Mouse (Mus musculus): ENCODE results near the gene Mymx.
A peak's percentile ranks its signal among the peaks of the same experiment; 100 is the strongest.

The Mymx gene

DNA sequence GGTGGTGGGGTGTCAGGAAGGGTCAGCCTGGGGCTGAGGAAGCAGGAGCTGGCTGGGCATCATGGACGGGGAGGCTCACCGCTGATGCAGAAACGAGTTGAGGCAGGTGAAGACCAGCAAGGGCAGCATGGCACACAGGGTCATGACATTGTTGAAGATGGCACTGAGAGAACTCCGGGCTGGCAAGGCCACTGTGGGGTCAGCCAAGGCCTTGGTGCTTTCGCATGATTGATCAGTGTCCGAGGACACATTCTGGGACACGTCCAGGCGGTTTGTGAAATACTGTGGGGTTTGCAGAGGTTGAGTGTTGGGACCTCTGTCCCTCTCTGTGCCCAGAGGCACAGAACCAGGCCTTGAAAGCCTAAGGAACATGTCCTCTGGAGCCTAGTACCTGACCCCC, 12.1 kb downstream of the Mymx start:
- DNase-seq (ENCODE audit: low spot score), result no peak

DNA sequence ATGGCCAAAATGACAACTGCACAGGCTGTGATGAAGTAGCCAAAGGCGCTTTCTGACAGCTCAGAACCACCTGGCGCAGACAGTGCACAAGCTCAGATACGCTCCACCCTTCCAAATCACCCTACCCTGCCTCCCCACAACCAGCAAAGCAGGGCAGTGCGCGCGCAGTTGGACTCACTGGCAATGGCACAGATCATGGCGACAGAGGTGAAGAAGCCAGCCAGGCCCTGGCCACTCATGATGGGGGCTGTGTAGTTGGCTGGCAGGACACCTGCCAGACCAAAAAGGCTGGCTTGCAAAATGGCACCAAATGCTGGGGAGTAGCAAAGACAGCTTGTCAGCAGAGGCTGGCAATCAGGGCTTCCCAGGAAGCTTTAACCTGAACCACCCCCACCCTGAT, 12.7 kb downstream of the Mymx start:
- DNase-seq (ENCODE audit: low spot score), result no peak

DNA sequence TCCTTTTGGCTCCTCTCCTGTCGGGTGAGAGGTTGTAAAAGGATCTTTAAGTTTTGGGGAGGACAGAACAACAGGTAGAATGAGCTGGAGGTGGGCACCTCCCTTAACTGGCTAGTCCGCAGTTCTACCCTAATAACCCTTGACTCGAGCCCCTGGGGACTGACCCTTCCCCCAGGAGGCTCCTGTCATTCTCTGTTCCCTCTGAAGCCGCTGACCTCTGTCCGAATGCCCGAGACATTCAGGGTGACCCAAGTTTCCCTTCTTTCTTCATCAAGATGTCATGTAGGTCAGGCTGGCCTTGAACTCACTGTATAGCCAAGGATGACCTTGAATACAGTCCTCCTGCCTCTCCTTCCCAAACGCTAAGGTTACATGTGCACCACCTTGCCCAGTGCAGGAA, 13.5 kb downstream of the Mymx start:
- DNase-seq (ENCODE audit: low spot score), result no peak

DNA sequence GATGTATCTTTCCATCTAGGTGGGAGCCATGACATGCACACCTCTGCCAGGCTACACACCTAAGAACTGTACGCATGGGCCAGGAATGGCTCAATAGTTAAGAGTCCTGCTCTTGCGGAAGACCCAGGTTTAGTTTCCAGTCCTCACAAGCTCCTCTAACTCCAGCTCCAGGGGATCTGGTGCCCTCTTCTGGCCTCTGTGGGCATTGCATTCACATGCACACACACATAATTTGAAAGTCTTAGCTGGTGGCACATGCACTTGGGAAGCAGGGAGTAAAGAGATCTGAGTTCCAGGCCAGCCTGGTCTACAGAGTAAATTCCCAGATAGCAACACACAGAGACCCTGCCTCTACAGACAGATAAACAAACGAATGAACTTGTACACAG, 15.5 kb downstream of the Mymx start:
- DNase-seq (ENCODE audit: low spot score), result no peak

DNA sequence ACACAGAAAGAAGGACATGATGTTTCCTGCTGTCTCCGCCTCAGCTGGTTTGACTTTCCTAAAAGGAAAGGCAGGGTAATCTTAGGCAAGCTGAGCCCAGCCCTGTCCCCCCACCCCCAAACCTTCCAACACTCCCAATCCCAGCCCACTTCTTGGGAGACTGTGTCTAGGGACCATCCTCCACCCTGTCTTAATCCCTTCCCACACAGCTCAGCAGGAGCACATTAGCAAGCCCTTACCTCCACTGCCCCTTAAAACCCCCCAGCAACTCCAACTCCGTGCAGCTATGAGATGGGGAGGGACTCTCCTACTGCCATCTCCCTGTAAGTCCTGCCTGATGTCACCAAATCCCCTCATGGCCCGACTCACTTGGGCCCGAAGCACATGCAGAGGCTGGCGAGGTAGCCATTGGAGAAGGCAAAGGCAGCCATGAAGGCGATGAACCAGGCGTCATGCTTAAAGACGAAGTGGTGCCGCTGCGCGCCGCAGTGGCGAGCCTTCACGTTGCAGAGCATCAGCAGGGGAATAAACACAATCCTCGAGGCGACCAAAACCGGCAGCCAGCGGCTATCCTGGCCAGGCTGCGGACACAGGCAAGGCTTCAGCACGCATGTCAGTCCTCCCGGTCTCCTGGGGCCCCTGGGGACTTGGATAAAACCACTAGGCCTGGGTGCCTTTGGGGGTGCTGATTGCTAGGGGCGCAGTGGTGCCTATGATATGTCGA, 16.0 kb downstream of the Mymx start:
- no peak for DNase-seq (ENCODE audit: low spot score)

DNA sequence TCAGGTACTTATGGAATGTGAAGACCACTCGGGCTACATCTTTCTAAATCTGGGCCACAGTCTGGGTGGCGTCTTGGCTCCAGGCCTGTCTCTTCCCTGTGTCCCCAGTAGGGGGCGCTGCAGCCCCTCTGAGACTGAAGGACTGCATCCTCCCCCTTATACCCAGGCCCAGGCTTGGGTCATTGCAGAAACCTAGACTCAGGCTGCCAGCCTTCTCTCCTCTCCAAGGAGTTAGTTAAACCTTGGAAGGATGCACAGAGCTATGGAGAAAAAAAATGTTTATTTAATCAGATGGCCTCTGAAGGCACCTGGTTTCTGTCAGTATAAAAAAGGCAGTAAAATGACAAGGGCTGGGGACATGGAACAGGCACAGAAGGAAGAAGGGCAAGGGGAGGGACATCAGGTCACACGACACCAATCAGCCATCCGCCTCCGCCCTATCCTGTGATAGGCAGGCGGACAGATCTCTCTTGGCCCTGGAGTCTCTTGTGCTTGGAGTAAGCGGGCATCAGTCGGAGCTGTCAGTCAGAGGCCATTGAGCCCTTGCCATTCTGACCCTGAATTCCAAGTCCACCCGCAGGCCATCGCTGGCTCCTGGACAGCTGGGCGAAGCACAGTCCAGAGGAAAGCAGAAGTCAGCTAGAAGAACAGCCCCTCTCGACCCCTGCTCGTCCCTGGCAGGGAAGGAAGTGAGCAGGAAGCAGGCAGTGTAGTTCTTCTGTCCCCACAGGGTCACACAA, 16.8 kb downstream of the Mymx start:
- peak; percentile 81 for DNase-seq (ENCODE audit: low spot score)

DNA sequence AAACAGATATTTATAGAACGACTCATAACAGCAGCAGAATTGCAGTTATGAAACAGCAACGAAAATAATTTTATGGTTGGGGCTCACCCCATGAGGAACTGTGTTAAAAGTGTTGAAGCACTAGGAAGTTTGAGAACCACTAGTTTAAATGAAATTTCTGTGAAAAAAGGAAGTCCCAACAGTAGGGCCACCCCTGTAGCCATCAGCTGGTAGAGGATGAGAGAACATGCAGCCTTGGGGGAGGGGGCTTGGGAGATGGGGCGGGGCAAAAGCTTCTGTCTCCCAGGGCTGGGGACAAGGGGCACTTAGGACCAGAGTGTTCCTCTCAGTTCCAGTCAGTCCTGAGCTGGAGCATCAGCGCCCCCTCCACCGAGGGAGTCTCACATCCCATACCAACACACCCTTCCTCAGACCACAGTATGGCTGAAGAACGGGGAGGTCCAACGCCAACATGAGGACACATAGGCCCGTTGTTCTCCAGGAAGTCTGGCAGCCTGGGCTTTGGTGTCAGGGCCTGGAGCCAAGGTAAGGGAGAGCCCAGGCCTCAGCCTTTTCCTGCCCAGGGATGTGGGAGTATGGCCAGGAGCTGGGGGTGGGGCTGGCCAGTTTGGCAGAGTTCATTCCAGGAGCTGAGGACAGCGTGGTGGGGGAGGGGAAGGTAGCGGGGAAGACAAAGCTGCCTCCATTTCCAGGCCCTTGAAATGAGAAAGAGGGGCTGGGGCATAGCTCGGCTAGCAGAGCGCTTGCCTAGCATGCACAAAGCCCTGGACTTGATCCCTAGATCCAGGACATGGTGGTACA, 17.6 kb downstream of the Mymx start:
- peak; percentile 90 for DNase-seq (ENCODE audit: low spot score)

DNA sequence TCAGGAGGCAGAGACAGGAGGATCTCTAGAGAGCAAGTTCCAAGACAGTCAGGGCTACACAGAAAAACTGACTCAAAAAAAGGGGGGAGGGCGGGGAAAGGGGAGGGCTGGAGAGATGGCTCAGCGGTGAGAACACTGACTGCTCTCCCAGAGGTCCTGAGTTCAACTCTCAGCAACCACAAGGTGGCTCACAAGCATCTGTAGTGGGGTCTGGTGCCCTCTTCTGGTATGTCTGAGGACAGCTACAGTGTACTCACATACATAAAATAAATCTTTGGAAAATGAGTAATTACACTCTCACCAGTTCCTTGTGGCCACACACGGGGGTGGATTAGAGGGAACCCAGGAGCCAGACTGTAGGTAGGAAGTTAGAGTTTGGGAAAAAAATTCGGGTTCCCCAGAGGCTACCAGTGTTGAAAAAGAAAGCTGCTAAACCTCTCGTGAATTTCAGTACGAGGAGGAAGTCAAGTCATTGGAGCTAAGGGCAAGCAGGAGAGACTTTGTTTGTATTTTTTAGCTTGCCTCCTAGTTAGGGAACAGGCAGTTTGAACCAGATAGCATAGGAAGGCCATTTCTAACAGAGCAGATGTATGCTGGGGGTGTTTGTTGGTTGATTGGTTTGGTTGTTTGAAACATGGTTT, 19.1 kb downstream of the Mymx start:
- DNase-seq (ENCODE audit: low spot score), result no peak

DNA sequence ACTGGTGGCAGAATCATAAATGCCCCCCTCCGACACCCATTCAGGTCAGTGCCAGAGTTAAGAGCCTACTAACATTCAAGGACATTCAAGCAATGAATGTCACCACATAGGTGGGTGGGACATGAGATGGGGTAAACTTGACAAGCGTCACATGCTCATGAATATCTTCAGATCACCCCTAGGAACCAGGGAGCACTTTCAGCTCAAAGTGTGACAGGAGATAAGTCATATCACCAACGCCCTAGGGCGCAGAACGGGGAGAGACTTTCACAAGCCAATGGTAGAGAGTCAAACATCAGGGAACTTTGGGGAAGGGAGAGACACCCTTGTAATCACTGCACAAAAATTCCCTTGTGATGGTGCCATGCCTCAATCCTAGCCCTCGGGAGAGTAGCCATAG, 19.7 kb downstream of the Mymx start:
- DNase-seq (ENCODE audit: low spot score), result no peak

DNA sequence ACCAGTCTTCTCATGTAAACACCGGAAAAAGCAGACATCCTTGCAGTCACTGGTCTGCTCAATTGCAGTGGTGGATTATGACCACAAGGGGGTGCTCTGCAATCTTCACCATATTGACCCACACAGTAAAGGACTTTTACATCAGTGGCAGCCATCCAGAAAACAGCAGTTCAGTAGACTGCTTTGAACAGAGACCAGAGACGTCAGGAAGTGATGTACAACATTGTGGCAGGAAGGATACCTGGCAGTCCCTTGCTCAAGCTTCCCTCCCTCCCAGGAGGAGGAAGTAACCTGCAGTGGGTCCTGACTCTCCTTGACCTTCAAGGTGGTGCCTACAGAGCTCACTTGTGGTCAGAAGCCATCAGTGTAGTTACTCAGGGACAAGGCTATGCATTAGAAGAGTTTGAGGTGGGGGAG, 20.3 kb downstream of the Mymx start:
- DNase-seq (ENCODE audit: low spot score), result peak; percentile 79

DNA sequence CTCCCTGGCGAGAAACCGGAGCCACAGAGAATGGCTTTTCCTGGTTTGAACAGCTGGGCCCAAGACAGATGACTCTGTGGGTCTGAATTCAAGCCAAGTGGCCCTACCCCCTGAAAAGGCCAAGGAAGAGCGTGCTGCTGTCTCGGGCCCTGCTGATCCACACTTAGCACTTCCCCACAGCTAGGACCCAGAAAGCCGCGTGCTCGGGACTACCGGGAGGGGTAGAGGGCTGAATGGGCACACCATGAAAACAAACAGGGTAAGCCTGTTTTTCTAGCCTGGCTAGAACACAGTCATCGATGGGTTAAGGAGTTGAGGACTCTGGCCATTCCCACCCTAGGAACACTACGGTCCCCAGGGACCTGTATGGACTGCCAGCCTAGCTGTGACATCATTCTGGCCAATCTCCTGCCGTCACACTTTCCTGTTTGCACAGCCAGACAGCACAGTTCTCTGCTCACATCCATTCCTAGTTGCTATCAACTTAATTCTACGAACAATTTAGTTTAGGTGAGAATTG, 20.9 kb downstream of the Mymx start:
- peak; percentile 70 for DNase-seq (ENCODE audit: low spot score)

DNA sequence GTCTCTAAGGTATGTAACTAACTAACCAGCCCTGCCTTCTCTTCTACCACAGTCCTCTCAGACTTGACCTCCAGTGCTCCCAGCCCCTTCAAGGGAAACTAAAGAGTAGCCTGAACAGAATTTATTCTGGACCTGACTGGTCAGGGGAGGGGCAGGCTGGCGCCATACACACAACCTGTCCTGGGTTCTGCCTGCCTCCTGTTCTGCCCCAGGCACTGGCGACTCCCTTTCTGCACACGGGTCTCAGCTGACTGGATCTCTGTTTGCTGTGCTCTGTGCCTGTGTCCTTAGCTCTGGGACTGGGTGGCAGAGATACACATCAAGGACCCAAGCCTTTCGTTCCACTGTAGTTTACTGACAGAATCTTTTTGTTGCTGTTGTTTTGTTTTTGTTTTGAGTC, 22.3 kb downstream of the Mymx start:
- DNase-seq (ENCODE audit: low spot score), result no peak

DNA sequence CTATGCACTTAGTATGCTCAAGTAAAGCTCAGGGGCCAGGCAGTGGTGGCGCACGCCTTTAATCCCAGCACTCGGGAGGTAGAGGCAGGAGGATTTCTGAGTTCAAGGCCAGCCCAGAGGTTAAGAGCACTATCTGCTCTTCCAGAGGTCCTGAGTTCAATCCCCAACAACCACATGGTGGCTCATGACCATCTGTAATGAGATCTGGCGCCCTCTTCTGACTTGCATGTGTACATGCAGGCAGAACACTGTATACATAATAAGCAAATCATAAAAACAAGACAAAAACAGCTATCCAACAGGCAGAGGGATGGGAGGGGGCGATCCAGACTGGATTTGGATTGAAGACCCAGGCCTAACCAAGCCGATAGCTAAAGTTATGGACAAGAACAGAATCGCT, 23.1 kb downstream of the Mymx start:
- DNase-seq (ENCODE audit: low spot score), result no peak

DNA sequence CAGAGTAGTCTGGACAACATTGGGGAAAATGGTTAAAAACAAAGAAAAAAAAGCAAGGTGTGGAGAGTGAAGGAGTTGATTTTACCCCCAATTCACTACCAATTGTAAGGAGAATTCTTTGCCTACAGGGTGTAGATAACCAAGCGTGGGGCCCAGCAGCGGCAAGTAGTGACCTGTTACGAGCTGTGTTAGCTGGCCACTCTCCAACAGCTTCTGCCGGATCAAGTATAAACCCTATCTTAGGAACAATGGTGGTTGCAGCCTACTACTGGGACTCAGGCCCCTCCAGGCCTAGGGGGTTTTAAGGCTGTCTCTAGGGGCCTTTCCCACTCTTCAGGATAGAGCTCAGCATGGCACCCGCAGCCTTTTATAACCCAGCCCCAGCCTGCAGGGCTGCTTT, 23.7 kb downstream of the Mymx start:
- no peak for DNase-seq (ENCODE audit: low spot score)

DNA sequence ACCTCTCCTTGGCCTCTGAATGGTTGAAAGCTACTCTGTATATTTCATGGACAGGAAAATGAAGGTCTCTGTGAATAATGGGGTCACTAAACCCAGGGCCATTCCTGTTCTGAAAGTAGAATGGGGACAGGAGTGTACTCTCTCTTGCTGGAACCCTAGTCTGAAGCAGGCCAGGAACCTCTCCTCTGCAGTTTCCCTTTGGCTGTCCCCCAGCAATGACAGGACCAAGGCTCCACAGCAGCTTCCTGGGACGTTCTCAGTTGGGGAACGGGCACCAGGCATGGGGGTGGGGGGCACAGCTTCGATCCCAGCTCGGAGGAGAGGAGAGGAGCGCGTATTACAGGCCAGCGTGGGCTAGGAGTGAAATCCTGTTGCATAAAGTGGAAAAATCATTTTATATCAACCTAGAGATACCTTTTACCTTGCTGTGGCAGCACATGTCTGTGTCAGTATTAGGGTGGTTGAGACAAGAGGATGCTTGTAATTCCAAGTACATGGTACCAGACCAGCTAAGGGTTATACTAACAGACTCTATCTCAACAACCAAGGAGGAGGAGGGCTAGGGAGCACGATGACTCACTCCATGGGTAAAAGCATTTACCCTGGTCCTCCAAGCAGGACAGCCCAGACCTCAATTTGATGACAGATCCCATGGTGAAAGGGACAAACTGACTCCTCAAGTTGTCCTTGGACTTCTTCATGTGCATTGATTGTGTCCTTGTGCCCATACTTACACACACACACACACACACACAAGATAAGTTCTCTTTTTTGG, 26.6 kb downstream of the Mymx start:
- no peak for DNase-seq (ENCODE audit: low spot score)

DNA sequence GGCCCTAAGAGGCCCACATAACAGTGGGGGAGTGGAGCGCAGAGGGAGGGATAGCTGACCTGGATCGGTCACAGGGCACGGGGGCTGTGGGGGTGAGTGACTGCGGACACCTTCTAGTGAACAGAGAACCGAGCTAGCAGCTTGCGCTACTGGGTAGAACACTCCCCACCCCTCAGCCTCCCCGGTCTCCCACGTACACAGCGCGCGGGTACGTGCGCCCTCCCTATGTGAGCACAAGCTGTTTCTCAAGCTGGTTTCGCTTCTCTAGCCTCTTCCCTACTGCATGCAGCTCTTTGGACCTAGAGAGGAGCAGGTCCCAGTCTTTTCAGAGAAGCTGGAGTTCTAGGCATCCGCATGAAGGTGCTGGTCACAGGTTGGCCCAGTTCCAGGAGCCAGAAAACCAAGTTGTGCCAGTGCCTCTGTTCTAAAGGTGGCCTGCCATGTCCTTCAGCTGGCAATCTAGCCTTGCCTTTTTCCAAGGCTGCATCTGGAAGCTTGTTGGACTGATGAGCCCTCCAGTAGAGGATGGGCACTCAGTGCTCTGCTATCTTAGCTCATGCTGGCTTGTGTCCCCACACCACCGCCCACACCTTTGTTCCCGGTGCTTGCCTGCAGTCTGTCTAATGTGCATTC, 27.7 kb downstream of the Mymx start:
- DNase-seq (ENCODE audit: low spot score), result peak; percentile 69

DNA sequence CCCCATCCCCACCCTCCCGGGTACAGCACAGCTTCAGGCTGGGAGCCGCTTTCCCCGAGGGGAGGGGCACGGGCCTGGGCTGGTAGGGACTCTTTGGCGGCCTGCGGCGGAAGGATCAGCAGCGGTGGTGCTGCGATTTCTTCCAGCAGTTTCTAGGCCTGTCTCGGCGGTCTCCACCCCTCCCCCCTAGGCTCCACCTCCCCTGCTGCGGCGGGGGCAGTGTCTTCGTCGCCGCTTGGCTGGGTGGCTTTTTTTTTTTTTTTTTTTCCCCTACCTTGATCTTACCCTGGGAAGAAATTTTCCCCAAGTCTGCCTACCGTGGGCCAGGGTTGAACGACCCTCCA, 28.1 kb downstream of the Mymx start:
- peak; percentile 98 for DNase-seq (ENCODE audit: low spot score)

DNA sequence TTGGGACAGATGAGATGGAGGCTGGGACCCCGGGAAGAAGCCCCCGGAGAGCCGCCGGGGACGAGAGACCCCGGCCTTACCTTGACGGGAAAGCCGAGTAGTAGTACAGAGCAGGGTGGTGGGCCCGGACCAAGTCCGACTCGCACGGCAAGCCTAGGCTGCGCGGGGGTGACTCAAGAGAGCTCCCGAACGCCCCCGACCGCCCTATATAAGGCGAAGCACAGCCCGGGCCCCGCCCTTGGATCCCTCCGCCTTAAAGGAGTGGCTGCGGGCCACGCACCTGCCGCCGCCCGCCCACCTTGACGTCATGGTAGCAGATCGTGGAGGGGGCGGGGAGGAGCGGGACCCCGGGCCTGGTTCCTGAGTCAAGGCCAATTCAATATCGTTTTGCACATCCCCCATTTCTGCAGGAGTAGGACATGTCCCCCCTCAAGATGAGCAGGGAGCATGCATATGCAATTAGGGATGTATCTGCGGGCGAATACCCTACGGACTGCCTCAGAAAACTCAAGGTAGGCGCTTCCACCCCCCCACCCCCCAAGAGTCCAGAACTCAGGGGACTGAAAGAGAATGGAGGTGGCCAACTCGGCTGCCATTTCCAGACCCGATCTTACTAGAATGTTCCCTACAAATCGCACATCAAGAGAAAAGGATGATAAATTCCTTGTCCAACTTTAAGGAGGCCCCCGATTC, 28.7 kb downstream of the Mymx start, which contains the start of gene Hsp90ab1:
Gene Hsp90ab1 (minus strand): TSS at position 185 of the 693 bp plus-strand sequence.
- DNase-seq (ENCODE audit: low spot score), result peak; percentile 98

DNA sequence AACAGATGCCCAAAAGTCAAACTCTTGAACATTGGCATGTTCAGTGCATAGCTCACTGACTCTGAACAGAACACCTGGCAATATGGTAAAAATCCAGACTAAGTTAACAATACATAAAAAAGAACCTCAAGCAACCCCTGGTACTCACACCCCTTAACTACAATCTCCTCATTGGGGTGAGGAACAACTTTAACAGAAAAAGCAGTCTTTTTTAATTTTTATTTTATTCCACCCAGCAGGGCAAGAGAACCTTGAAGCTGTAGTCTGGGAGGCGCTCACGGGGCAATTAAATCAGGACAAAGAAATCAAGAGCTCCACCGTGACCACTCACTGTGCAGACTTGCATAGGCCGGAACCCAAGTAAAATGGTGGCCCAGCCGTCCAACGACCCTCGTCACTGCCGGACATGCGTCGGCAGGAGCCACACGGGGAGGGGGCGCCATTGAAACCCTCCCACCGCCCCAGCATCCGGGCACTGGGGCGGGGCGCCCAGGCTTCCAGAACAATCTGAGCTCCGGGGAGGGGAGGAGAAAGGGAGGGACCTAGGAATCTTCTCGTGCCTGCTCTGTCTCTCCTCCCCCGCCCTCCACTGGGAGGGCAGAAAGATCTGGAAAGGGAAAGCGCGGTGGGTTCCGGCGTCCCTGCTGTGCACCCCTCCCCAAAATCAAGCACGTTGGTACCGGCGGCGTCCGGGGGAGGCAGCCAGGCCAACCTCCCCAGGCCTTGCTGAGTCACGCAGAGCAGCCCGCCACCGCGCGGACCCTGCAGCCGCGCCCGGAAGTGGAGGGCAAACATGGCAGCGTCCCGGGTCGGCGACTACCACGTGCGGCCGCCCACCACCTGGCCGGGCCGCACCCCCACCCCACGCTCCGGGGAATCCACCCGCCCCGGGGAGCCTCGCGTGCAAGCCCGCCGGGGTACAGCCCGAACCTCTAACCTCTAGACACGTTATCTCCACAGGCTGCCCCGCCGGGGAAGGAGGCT, 29.5 kb downstream of the Mymx start:
- peak; percentile 87 for DNase-seq (ENCODE audit: low spot score)
